Mouse (Mus musculus) embryonic fibroblast, embryonic 13.5 days (primary cell): Measurements from ENCODE around the gene Eif1. TPM values are rescaled to one million over a fixed set of nuclear protein-coding genes. Genes with fewer than 3 reads are reported as not detected.
"Not testable (repeated sequence)": the region's sequence is repeated elsewhere in the genome, so short reads cannot be mapped to it uniquely, and the experiment has no call there.

Experiments
- H3K27ac ChIP-seq: 2 replicates; pipeline ENCODE4 v1.5.1; 2012; ENCODE audit warnings: low read length, control low read depth, inconsistent platforms; ENCODE audit not compliant: insufficient read depth
- H3K4me1 ChIP-seq: 2 replicates; pipeline ENCODE4 v1.6.1; 2011; ENCODE audit warnings: low read length; ENCODE audit not compliant: control insufficient read depth, insufficient read depth
- H3K4me3 ChIP-seq: 2 replicates; pipeline ENCODE4 v1.5.1; 2011; ENCODE audit warnings: mild to moderate bottlenecking, control low read depth, low read length; ENCODE audit not compliant: insufficient read depth
- CTCF ChIP-seq: IDR thresholded peaks from 2 replicates; pipeline ENCODE4 v1.5.1; 2011; ENCODE audit warnings: mild to moderate bottlenecking, control low read depth, low read length, moderate library complexity, borderline replicate concordance; ENCODE audit not compliant: insufficient read depth
- POLR2A ChIP-seq: IDR thresholded peaks from 2 replicates; pipeline ENCODE4 v1.6.1; 2011; ENCODE audit warnings: low read depth, mild to moderate bottlenecking, control low read depth, low read length, moderate library complexity
- polyA plus RNA-seq: library from polyadenylated mRNA; stranded (reverse); fragments of >200 nt; gene quantifications from 2 replicates; pipeline ENCODE4 v1.2.4, GENCODE M21; 2011; ENCODE audit warnings: low read depth; ENCODE audit not compliant: missing spikeins, insufficient read length

Eif1 gene
- polyA plus RNA-seq, 1 experiment = 1,192 TPM

DNA sequence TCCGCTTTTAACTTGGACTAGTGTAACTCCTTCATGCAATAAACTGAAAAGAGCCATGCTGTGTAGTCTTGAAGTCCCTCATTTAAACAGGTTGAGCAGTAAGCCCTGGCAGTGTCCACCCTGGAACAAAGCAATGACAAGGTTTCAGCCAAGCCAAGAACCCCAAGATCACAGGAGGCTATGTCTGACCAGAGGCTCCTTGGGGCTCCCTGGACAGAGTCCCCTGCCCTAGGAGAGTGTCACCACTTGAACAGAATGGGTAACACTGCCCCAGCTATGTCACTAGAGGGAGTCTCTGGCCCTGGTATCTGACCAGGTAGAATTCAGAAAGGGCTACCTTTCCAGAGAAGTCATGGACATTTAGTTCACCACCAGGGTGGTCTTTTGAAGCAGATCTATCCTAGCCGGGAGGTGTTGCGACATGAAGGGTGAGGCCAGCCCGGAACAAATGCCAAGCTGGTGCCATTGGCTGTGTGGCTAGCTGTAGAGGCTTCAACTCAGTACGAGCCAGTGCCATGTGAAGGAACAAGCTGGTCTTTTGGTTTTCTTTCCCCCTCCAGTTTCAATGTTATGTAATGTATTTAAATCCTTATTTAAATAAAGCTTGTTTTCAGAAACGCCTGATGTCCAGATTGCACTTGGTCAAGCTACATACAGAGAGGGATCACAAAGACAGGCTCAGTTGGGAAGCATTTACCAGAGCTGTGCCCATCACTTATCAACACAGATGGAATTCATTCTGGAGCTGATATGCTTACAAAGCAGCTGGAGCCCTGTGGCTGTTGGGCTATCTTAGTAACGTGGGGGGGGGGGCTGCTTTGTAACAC, 2.0 kb downstream of the Eif1 start:
- peak overlapping the region; percentile 39 for H3K4me3 ChIP-seq
- peak; percentile 40; the same call in 1 of the 2 replicates for TF ChIP-seq POLR2A
- H3K27ac ChIP-seq = peak overlapping the region; percentile 21; the same call in 1 of the 2 replicates
- H3K4me1 ChIP-seq = not testable (repeated sequence)

DNA sequence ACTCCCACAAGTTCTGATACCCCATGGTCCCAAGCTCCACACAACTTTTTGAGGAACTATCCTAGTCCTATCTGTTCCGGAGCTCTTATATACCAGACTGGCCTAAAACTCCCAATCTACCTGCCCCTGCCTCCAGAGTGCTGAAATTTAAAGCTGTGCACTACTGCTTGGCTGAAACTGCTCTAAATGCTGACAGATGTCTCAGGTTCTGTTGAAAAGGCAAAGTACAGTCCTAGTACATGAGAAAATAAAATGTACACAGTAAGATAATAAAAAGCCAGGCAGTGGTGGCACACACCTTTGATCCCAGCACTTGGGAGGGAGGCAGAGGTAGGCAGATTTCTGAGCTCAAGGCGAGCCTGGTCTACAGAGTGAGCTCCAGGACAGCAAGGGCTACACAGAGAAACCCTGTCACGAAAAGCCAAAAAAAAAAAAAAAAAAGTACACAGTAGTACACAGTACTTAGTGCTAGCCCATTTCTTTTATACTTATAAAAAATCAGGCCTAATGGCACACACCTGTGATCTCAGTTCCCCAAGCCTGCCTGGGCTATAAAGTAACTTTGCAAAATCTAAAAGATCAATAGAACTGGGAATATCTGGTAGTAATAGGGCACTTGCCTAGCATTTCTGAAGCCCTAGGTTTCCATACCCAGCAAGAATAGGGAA, 3.0 kb downstream of the Eif1 start:
- Histone ChIP-seq H3K27ac (peak overlapping the region; percentile 21; the same call in 1 of the 2 replicates), H3K4me1 (no peaks in the 10 kb centered on the region), H3K4me3 (no peak overlapping the region)
- peak; percentile 16; the same call in 1 of the 2 replicates for TF ChIP-seq POLR2A
- no peak for TF ChIP-seq CTCF

DNA sequence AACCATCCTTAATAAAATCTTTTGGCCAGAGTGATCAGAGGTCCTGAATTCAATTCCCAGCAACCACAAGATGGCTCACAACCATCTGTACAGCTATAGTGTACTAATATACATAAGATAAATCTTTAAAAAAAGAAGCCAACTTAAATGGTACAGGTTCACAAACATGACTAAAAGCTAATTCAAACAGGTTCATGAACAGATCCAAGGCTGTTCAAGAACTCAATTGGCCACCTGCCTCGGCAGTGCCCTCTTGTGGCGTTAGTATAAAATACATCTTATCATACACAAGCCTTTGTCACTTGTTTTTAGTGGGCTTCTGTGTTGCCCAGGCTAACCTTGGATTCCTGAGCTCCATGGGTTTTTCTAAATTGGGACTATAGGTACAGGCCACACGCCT, 3.9 kb downstream of the Eif1 start:
- no peak overlapping the region for H3K4me3 ChIP-seq
- no peak overlapping the region for H3K27ac ChIP-seq
- no peaks in the 10 kb centered on the region for H3K4me1 ChIP-seq
- TF ChIP-seq POLR2A (0 out of 2 replicates have a peak, but pooled peaks have one; percentile 21), CTCF (0 out of 2 replicates have a peak, but pooled peaks have one; percentile 15)

DNA sequence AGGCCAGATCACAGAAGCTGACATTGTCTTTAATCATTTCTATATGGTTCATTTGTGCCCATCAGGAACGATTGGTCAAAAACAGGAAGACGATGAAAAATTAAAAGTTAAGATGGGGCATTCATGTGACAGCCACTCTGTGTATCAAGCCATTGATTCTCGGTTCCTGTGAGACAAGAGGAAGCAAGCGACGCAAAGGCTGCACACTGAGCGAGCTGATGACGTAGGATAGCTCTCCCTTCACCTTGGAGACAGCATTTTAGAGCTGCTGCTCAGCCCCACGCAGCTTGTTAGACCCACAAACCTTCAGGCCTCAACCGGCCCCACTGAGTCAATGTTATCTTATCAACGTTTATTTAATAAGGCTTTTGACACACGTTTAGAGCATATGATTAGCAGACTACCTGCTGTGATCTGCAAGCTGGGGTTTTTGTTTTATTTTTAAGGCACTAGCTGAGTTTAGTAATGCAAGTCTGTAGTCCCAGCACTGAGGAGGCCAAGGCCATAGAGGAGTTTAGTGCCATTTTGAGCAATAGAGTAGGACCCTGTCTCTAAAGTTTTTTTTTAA, 5.5 kb downstream of the Eif1 start:
- Histone ChIP-seq H3K4me1 (no peaks in the 10 kb centered on the region), H3K27ac (no peak overlapping the region), H3K4me3 (no peak overlapping the region)
- TF ChIP-seq CTCF (no peak), POLR2A (no peak)

DNA sequence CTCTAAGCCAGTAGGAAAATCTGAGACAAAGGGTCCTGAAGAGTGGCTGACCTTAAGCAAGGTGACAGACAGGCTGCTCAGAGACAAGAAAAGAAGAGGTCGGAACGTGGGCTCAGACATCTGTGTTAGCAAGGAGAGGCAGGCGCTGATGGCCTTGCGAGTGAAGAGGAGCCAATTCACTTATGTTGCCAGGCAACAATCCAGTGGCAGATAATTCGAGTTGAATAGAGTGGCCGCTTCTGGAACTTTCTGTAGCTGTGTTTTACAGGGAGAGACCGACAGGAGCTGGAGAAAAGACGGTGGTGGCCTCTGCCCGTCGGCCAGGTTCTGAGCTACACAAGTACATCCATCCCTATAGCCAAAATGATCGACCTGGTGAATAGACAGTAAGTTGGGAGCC, 7.6 kb downstream of the Eif1 start:
- no peaks in the 10 kb centered on the region for H3K4me1 ChIP-seq
- H3K4me3 ChIP-seq = no peak overlapping the region
- H3K27ac ChIP-seq = no peak overlapping the region
- no peak for TF ChIP-seq POLR2A
- TF ChIP-seq CTCF = no peak

DNA sequence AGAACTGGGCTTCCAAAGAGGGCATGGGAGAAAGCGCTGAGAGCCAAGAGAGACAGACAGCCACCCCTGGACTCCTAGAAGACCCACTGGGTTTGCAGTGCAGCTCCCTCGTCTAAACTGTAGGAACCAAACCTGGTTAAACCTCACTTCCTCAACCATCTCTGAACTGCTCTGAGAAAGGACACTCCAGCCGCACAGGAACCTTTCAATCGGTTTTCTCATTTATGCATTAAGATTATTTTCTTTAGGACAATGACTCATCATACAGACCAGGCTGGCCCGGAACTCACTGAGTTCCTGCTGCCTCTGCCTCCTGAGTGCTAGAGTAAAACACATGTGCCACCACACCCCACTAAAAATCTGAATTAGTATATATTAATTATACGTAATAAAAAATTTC, 8.1 kb downstream of the Eif1 start:
- Histone ChIP-seq H3K4me3 (no peak overlapping the region), H3K4me1 (no peaks in the 10 kb centered on the region), H3K27ac (no peak overlapping the region)
- TF ChIP-seq POLR2A (no peak), CTCF (no peak)

DNA sequence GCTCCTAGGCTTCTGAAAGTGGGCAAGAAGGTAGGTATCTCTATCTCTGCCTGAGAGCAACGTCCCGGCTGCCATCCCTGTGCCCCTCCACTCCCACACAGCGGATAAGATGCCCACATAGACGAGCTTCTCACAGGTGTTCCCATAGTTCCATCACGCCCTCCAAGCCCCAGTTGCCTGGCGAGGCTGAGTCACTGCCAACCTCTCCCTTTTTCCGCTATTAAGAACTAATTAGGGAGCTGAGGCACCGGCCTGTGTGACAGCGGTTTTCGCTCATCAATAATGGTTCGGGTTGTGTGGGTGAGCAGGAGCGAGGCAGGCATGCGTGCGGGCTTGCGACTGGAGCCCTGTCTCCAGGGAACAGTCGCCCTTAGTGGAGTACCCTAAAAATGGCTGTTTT, 10.6 kb downstream of the Eif1 start:
- TF ChIP-seq CTCF (no peak), POLR2A (no peak)
- no peaks in the 10 kb centered on the region for H3K4me1 ChIP-seq
- H3K4me3 ChIP-seq = no peak overlapping the region
- no peak overlapping the region for H3K27ac ChIP-seq

DNA sequence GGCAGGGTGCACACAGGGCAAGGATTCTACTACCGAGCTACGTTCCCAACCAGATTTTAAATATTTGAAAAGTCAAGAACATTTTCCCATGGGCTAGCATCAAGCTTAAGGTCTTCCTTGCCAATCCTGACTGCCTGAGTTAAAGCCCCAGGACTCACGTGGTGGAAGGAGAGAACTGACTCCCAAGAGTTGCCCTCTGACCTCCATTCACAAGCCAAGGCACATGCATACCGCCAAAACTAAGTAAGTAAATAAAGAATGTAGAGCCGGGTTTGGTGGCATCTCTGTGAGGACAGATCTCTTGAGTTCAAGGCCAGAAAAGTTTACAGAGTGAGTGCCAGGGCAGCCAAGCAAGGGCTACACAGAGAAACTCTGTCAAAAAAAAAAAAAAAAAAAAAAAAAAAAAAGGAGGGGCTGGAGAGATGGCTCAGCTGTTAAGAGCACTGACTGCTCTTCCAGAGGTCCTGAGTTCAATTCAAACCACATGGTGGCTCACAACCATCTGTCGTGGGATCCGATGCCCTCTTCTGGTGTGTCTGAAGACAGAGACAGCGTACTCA, 11.2 kb downstream of the Eif1 start:
- H3K27ac ChIP-seq, H3K4me1 ChIP-seq, H3K4me3 ChIP-seq: not testable (repeated sequence)

DNA sequence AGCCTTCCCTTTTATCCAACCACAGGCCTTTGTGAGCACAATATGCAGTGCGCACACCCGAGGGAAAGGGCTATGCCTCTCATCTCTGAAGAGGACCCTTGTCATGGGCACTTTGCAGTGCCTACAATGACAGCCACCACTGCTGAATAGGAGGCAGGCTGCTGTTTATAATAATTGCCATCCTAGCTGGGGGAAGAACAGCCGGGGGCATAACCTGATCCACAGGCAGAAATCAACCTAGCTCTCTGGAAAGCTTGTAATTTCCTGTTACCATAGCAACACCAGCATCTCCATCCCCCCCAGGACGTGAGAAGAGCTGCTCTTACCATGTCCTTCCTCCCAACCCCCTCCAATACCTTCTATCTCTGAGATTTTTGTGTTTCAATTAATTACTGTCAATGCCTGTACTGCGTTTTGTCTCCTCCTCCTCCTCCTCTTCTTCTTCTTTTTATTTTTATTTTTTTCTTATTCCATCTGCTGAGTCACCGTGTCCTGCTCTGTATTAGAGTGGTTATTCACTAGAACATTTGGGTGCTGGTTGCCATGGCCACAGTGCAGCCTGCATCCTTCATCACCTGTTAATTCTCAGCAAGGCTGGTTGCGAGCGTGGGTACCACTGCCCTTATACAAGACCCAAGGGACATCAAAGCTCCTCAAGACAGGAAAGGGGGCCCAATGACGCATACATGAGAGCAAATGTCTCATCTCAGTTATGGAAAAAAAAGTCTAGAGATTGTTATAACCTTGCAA, 13.3 kb downstream of the Eif1 start:
- Histone ChIP-seq H3K27ac (no peak overlapping the region), H3K4me3 (no peak overlapping the region), H3K4me1 (peaks cover 2% of the 10 kb centered on the region; the same call in 1 of the 2 replicates)
- TF ChIP-seq POLR2A (no peak), CTCF (no peak)
